In the genomic region with DNA sequence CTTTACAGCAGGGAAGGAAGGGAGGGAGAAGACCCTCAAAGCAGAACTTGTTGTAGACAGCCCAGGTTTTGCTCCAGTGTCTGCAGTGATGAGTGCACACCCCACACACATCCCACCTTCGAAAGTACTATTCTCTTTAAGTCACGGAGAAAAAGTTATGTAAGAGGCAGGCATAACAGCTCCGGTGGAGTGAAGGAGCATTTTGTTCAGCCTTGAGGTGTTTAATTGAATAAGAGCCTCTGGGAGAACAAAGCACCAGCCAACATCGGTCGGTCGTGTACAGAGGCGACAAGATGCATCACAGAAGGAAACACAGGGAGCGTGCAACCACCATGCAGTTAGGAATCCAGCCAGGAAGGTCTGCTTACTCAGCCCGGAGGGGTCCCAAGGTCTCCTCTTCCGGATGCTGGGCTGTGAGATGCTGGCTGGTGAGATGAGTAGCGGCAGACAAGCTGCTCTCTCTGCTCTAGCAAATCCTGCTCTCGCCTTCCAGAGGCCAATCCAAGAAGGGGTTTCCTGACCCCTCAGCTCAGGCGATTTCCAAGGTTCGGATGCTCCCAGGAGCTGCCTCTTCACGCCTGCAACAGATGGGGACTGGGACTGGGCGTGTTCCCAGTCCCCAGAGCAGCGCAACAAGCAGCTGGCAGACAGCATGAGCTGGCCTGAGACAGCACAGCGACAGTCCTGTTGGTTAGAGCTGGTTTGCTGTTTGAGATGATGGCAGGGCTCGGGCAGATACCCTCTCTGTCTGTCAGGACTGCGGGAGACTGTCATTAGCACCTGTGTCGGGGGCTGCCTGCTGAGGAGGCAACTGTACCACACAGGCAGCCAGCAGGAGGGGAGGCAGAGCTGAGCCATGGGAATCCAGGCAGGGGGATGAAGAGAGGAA, we compare ENCODE assay signal across 8 mouse cellular contexts. TPM values are rescaled to one million over a fixed set of nuclear protein-coding genes. Genes with fewer than 3 reads are reported as not detected.
DNase-seq lines count a peak whose midpoint lies in the region; ATAC-seq lines count a peak whose summit lies in the region.

No protein-coding gene starts in this region.

- peak overlapping the region; percentile 40 for H3K4me2 ChIP-seq in forebrain, embryonic 13.5 days
- H3K4me2 ChIP-seq in neural tube, embryonic 13.5 days = peak overlapping the region; percentile 31

- H3K27ac ChIP-seq in forebrain, embryonic 13.5 days = no peak overlapping the region
- H3K27ac ChIP-seq in neural tube, embryonic 13.5 days (replicated peaks) = no peak overlapping the region

- peaks cover 38% of the 10 kb centered on the region for H3K4me1 ChIP-seq in forebrain, embryonic 13.5 days
- H3K4me1 ChIP-seq in neural tube, embryonic 13.5 days (replicated peaks) = peaks cover 43% of the 10 kb centered on the region

- H3K27me3 ChIP-seq in forebrain, embryonic 13.5 days = no peaks in the 10 kb centered on the region
- no peaks in the 10 kb centered on the region for H3K27me3 ChIP-seq in neural tube, embryonic 13.5 days

- no peaks in the 10 kb centered on the region for H3K9me3 ChIP-seq in forebrain, embryonic 13.5 days (replicated peaks)
- H3K9me3 ChIP-seq in neural tube, embryonic 13.5 days = no peaks in the 10 kb centered on the region

- H3K36me3 ChIP-seq in forebrain, embryonic 13.5 days (ENCODE audit: poor library complexity, severe bottlenecking) = no peaks in the 10 kb centered on the region
- H3K36me3 ChIP-seq in neural tube, embryonic 13.5 days = no peaks in the 10 kb centered on the region

- ATAC-seq in cerebellum, adult (ENCODE audit: insufficient number of reproducible peaks, low FRiP score, low TSS enrichment) = peak; percentile 49
- peak; percentile 52 for ATAC-seq in forebrain, embryonic 13.5 days
- peak; percentile 12; the same call in 1 of the 2 replicates for ATAC-seq in neural tube, embryonic 13.5 days (ENCODE audit: low read depth)

- DNase-seq in gastrocnemius, postnatal 10 days = peak; percentile 26
- DNase-seq in gastrocnemius, postnatal 25 days = no peak
- peak; percentile 42 to 62 for DNase-seq in layer of hippocampus, postnatal 14 days (ENCODE audit: low spot score in 2 of 2)
- DNase-seq in ovary, postnatal 36 days (ENCODE audit: low spot score) = no peak
- no peak for DNase-seq in B cell, adult 2 months

- H3K4me3 ChIP-seq in forebrain, embryonic 13.5 days = no peak overlapping the region
- H3K4me3 ChIP-seq in neural tube, embryonic 13.5 days = no peak overlapping the region

- WGBS in forebrain, embryonic 13.5 days = 18% methylated on average over 21 of the region's 21 CpGs
- WGBS in neural tube, embryonic 13.5 days = 24% methylated on average over 21 of the region's 21 CpGs

- H3K9ac ChIP-seq in forebrain, embryonic 13.5 days = 0 out of 2 replicates have a peak overlapping the region, but pooled peaks have one; percentile 30
- peak overlapping the region; percentile 57 for H3K9ac ChIP-seq in neural tube, embryonic 13.5 days

RNA-seq across cellular contexts. Expression of a gene that starts 41.3 kb away (rescaled TPM):
- 10 to 100 TPM; 12.3 to 20.6 TPM for total RNA-seq in gastrocnemius, postnatal 10 days (2021)
- total RNA-seq in gastrocnemius, postnatal 25 days (2021) = 10 to 100 TPM in 1 of 2 experiments, 1 to 10 TPM in 1; 9.4 to 20.5 TPM
- polyA plus RNA-seq in forebrain, embryonic 13.5 days (2015; fragmentation: Nextera tagmentation; extraction: Ambion mirVana) = 63.1 and 66.3 TPM in 2 replicates
- total RNA-seq in layer of hippocampus, postnatal 14 days (2021) = 100 to 1,000 TPM; 151 to 155 TPM
- polyA plus RNA-seq in neural tube, embryonic 13.5 days (2015; fragmentation: Nextera tagmentation; extraction: Ambion mirVana) = 76.5 and 85.1 TPM in 2 replicates

Comparison
In these comparisons a context has a peak if more than half of its experiments do, and no peak if none do; other contexts are left out.
1. DNase-seq: peak in gastrocnemius, postnatal 10 days (single experiment) and layer of hippocampus, postnatal 14 days (2 of 2); none in gastrocnemius, postnatal 25 days (single experiment), ovary, postnatal 36 days (single experiment) and B cell, adult 2 months (0 of 2).
2. RNA of a gene that starts 41.3 kb away (total RNA-seq): 151 to 155 TPM in layer of hippocampus, postnatal 14 days; 12.3 to 20.6 TPM in gastrocnemius, postnatal 10 days and 9.4 to 20.5 TPM in gastrocnemius, postnatal 25 days; every median in the first group is over 4 times any median in the second.
3. Peak in every context shown above with its lines, with median percentiles within 50 percentile points of each other: ATAC-seq.